Mouse (Mus musculus): ENCODE measurements around the gene Rab11fip5.

DNA sequence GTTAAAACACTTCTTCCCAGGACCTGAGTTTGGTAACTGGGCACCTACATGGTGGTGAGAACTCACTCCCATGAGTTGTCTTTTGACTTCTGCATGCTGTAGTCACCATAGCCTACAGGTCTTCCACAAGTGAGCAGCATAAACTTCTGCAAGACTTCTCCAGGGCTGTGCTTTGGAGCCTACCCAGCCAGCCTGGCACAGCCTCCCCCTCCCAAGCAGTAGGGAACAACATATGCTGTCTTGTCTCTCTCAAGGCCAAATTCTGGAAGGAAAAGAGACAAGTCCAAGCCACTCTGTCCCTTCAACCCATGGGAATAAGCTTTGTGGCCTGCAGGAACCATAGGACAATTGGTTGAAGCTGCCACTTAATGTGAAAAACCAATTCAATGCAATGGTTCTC, 29.5 kb downstream of the Rab11fip5 start:
- TF ChIP-seq TCF12 (IDR thresholded peaks at IDR 0.05; ENCODE audit: insufficient read depth, poor library complexity, severe bottlenecking) (no peak), POLR2A (IDR thresholded peaks at IDR 0.05; ENCODE audit: insufficient read length, low read depth) (no peak)

Data from myocyte (in vitro differentiated cells).